Mouse (Mus musculus): ENCODE data around the gene Wrb. TPM values are rescaled to one million over a fixed set of nuclear protein-coding genes. Genes with fewer than 3 reads are reported as not detected.

Gene Wrb
- polyA plus RNA-seq, 1 experiment: 0.04 TPM

GRCm38 (mm10) chr16:96168837-96169236 lies 23.6 kb downstream of the Wrb start:
- Histone ChIP-seq H3K36me3 (ENCODE audit: control insufficient read depth) (no peaks in the 10 kb centered on the region), H3K27me3 (ENCODE audit: control insufficient read depth) (no peaks in the 10 kb centered on the region), H3K4me1 (ENCODE audit: control insufficient read depth) (no peaks in the 10 kb centered on the region), H3K9me3 (ENCODE audit: control insufficient read depth, low read length) (no peaks in the 10 kb centered on the region), H3K4me3 (replicated peaks) (no peak overlapping the region)
- TF ChIP-seq GATA1 (IDR thresholded peaks at IDR 0.05; ENCODE audit: low read length): no peak
- no peak for TF ChIP-seq TAL1 (IDR thresholded peaks at IDR 0.05; ENCODE audit: low read length)

GRCm38 (mm10) chr16:96173648-96174047 lies 28.4 kb downstream of the Wrb start:
- Histone ChIP-seq H3K4me1 (ENCODE audit: control insufficient read depth) (no peaks in the 10 kb centered on the region), H3K9me3 (ENCODE audit: control insufficient read depth, low read length) (peaks cover under 1% of the 10 kb centered on the region), H3K27me3 (ENCODE audit: control insufficient read depth) (no peaks in the 10 kb centered on the region), H3K36me3 (ENCODE audit: control insufficient read depth) (no peaks in the 10 kb centered on the region), H3K4me3 (replicated peaks) (no peak overlapping the region)
- TF ChIP-seq GATA1 (IDR thresholded peaks at IDR 0.05; ENCODE audit: low read length): no peak
- TF ChIP-seq TAL1 (IDR thresholded peaks at IDR 0.05; ENCODE audit: low read length): no peak

- Histone ChIP-seq H3K4me3 (replicated peaks) (no peak overlapping the region), H3K36me3 (ENCODE audit: control insufficient read depth) (no peaks in the 10 kb centered on the region), H3K27me3 (ENCODE audit: control insufficient read depth) (no peaks in the 10 kb centered on the region), H3K4me1 (ENCODE audit: control insufficient read depth) (no peaks in the 10 kb centered on the region), H3K9me3 (ENCODE audit: control insufficient read depth, low read length) (peaks cover 5% of the 10 kb centered on the region)
- TF ChIP-seq GATA1 (IDR thresholded peaks at IDR 0.05; ENCODE audit: low read length): no peak
- no peak for TF ChIP-seq TAL1 (IDR thresholded peaks at IDR 0.05; ENCODE audit: low read length)
These were observed 30.2 kb downstream of the Wrb start for GRCm38 (mm10) chr16:96175399-96175798.

GRCm38 (mm10) chr16:96179156-96179555 lies 33.9 kb downstream of the Wrb start:
- Histone ChIP-seq H3K36me3 (ENCODE audit: control insufficient read depth) (no peaks in the 10 kb centered on the region), H3K27me3 (ENCODE audit: control insufficient read depth) (no peaks in the 10 kb centered on the region), H3K9me3 (ENCODE audit: control insufficient read depth, low read length) (peaks cover 5% of the 10 kb centered on the region), H3K4me3 (replicated peaks) (no peak overlapping the region), H3K4me1 (ENCODE audit: control insufficient read depth) (no peaks in the 10 kb centered on the region)
- TF ChIP-seq TAL1 (IDR thresholded peaks at IDR 0.05; ENCODE audit: low read length) (no peak), GATA1 (IDR thresholded peaks at IDR 0.05; ENCODE audit: low read length) (no peak)

GRCm38 (mm10) chr16:96187619-96188018 lies 42.4 kb downstream of the Wrb start:
- TF ChIP-seq TAL1 (IDR thresholded peaks at IDR 0.05; ENCODE audit: low read length): no peak
- no peak for TF ChIP-seq GATA1 (IDR thresholded peaks at IDR 0.05; ENCODE audit: low read length)

GRCm38 (mm10) chr16:96191531-96192506 lies 46.6 kb downstream of the Wrb start, which contains the start of gene Lca5l:
Gene Lca5l (minus strand): TSS chr16:96192271.
- H3K4me1 ChIP-seq (ENCODE audit: control insufficient read depth): peaks cover 13% of the 10 kb centered on the region
- no peaks in the 10 kb centered on the region for H3K36me3 ChIP-seq (ENCODE audit: control insufficient read depth)
- H3K9me3 ChIP-seq (ENCODE audit: control insufficient read depth, low read length): no peaks in the 10 kb centered on the region
- H3K4me3 ChIP-seq (replicated peaks): peak within 1 kb of the TSS; percentile 75
- TF ChIP-seq GATA1 (IDR thresholded peaks at IDR 0.05; ENCODE audit: low read length): no peak
- TF ChIP-seq TAL1 (IDR thresholded peaks at IDR 0.05; ENCODE audit: low read length): no peak
- peaks cover 27% of the 10 kb centered on the region for H3K27me3 ChIP-seq (ENCODE audit: control insufficient read depth)

More at GRCm38 (mm10) chr16:96187619-96188018, 42.4 kb downstream of the Wrb start:
- Histone ChIP-seq H3K4me3 (replicated peaks) (no peak overlapping the region), H3K9me3 (ENCODE audit: control insufficient read depth, low read length) (peaks cover 4% of the 10 kb centered on the region), H3K36me3 (ENCODE audit: control insufficient read depth) (no peaks in the 10 kb centered on the region), H3K4me1 (ENCODE audit: control insufficient read depth) (peaks cover 13% of the 10 kb centered on the region), H3K27me3 (ENCODE audit: control insufficient read depth) (peaks cover 27% of the 10 kb centered on the region)

- Histone ChIP-seq H3K4me1 (ENCODE audit: control insufficient read depth) (no peaks in the 10 kb centered on the region), H3K27me3 (ENCODE audit: control insufficient read depth) (peaks cover 2% of the 10 kb centered on the region; the same call in 1 of the 2 replicates), H3K9me3 (ENCODE audit: control insufficient read depth, low read length) (no peaks in the 10 kb centered on the region), H3K36me3 (ENCODE audit: control insufficient read depth) (no peaks in the 10 kb centered on the region), H3K4me3 (replicated peaks) (no peak within 1 kb of the TSS)
- no peak for TF ChIP-seq TAL1 (IDR thresholded peaks at IDR 0.05; ENCODE audit: low read length)
- TF ChIP-seq GATA1 (IDR thresholded peaks at IDR 0.05; ENCODE audit: low read length): no peak
These were observed 54.9 kb downstream of the Wrb start, which contains the start of gene Sh3bgr for GRCm38 (mm10) chr16:96199913-96200701. Gene Sh3bgr (plus strand): TSS chr16:96200450.

- H3K36me3 ChIP-seq (ENCODE audit: control insufficient read depth): no peaks in the 10 kb centered on the region
- H3K9me3 ChIP-seq (ENCODE audit: control insufficient read depth, low read length): no peaks in the 10 kb centered on the region
- no peak for TF ChIP-seq TAL1 (IDR thresholded peaks at IDR 0.05; ENCODE audit: low read length)
- TF ChIP-seq GATA1 (IDR thresholded peaks at IDR 0.05; ENCODE audit: low read length): no peak
- H3K27me3 ChIP-seq (ENCODE audit: control insufficient read depth): peaks cover 2% of the 10 kb centered on the region; the same call in 1 of the 2 replicates
- H3K4me1 ChIP-seq (ENCODE audit: control insufficient read depth): no peaks in the 10 kb centered on the region
- H3K4me3 ChIP-seq (replicated peaks): no peak overlapping the region
These were observed 55.5 kb downstream of the Wrb start for GRCm38 (mm10) chr16:96200702-96201028.

Data from erythroblast, embryonic 14.5 days (primary cell).